Mouse (Mus musculus) embryonic fibroblast, embryonic 13.5 days (primary cell): ENCODE measurements around the gene Zfp683. TPM values are rescaled to one million over a fixed set of nuclear protein-coding genes. Genes with fewer than 3 reads are reported as not detected.

Source experiments
- H3K27ac ChIP-seq: 2 replicates; pipeline ENCODE4 v1.5.1; 2012; ENCODE audit warnings: low read length, control low read depth, inconsistent platforms; ENCODE audit not compliant: insufficient read depth
- H3K4me1 ChIP-seq: 2 replicates; pipeline ENCODE4 v1.6.1; 2011; ENCODE audit warnings: low read length; ENCODE audit not compliant: control insufficient read depth, insufficient read depth
- H3K4me3 ChIP-seq: 2 replicates; pipeline ENCODE4 v1.5.1; 2011; ENCODE audit warnings: mild to moderate bottlenecking, control low read depth, low read length; ENCODE audit not compliant: insufficient read depth
- CTCF ChIP-seq: IDR thresholded peaks from 2 replicates; pipeline ENCODE4 v1.5.1; 2011; ENCODE audit warnings: mild to moderate bottlenecking, control low read depth, low read length, moderate library complexity, borderline replicate concordance; ENCODE audit not compliant: insufficient read depth
- POLR2A ChIP-seq: IDR thresholded peaks from 2 replicates; pipeline ENCODE4 v1.6.1; 2011; ENCODE audit warnings: low read depth, mild to moderate bottlenecking, control low read depth, low read length, moderate library complexity
- polyA plus RNA-seq: library from polyadenylated mRNA; stranded (reverse); fragments of >200 nt; gene quantifications from 2 replicates; pipeline ENCODE4 v1.2.4, GENCODE M21; 2011; ENCODE audit warnings: low read depth; ENCODE audit not compliant: missing spikeins, insufficient read length

Zfp683 gene
- polyA plus RNA-seq, 1 experiment = not detected

DNA sequence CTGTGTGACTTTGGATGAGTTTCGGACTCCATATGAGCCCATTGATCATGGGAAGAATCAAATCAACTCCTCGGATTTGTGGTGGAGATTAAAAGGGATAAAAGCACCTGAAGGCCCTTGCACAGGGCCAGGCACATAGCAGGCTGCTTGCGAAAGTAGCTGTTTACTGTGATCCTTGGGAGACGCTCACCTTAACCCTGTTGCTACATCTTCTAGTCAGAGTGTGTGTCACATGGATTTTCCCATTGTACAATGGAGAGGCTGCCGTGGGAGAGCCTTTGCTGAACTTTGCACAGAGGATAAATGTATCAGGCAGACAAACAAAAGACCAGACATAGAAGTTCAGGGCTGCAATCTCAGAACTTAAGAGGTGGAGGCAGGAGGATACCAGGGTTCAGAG is 1.7 kb upstream of the Zfp683 start:
- H3K4me3 ChIP-seq = no peak overlapping the region
- TF ChIP-seq CTCF = no peak
- TF ChIP-seq POLR2A = no peak
- no peaks in the 10 kb centered on the region for H3K4me1 ChIP-seq
- H3K27ac ChIP-seq = no peak overlapping the region

DNA sequence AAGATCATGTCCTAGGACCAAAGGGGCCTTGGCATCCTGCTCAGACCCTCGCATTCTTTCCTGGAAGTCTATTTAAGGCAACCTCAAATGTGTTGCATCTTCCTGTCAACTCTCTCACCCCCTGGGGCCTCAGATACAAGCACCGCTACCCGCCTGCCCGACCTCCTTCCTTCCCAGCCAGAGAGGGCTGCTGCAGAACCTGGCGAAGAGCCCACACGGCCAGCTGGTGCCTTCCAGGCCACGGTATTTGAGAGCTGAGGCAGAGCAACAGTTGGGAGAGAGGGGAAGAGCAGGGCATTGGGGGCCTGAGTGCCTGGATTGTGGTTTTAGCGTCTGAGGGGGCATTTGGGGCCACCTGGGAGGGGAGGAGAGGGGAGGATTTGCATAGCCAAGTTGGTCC is 1.1 kb upstream of the Zfp683 start:
- Histone ChIP-seq H3K4me3 (no peak overlapping the region), H3K27ac (no peak overlapping the region), H3K4me1 (no peaks in the 10 kb centered on the region)
- no peak for TF ChIP-seq POLR2A
- no peak for TF ChIP-seq CTCF

DNA sequence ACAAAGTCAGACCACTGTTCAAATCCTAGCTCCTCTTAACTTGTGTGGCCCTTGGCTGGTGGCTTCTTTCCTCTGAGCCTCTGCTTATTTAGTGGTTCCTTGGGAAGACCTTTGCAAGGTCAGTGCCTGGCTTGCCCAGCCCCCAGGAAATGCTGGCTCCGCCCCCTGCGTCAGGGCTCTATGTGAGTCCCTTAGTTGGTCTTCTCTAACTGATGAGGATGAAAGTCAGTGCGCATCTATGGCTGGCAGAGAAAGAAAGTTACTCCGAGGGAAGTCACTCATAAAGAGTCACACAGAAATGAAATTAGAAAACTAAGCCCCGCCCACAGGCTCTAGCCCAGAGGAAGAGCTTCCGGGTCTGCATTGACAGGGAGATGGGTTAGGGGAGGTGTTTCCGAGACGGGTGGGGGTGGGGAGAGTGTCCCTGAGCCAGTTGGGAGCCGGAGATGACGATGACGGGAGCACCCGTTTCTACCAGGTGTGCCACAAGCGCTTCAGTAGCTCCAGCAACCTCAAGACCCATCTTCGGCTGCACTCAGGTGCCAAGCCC is 4.6 kb downstream of the Zfp683 start:
- Histone ChIP-seq H3K4me1 (no peaks in the 10 kb centered on the region), H3K27ac (no peak overlapping the region), H3K4me3 (no peak overlapping the region)
- no peak for TF ChIP-seq CTCF
- TF ChIP-seq POLR2A = no peak

DNA sequence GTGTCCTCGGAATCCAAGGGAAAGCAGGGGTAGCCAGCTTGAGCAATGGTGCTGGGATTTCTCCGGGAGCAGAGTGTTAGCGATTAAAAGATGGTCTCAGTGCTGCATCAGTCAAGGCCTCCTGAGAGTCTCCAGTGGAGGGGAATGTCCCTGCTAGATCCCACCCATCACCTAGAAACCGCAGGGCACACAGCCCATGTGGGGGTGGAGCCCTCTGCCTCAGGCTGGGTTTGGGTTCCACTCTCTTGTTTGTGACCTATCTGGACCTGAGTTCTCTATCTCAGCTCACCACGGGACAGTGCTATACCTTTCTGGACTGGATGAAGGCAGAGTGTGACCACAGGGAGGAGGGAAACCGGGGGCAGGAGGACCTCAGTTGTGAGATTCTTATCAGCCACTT is 5.3 kb downstream of the Zfp683 start:
- Histone ChIP-seq H3K4me3 (no peak overlapping the region), H3K27ac (no peak overlapping the region), H3K4me1 (no peaks in the 10 kb centered on the region)
- no peak for TF ChIP-seq POLR2A
- no peak for TF ChIP-seq CTCF

DNA sequence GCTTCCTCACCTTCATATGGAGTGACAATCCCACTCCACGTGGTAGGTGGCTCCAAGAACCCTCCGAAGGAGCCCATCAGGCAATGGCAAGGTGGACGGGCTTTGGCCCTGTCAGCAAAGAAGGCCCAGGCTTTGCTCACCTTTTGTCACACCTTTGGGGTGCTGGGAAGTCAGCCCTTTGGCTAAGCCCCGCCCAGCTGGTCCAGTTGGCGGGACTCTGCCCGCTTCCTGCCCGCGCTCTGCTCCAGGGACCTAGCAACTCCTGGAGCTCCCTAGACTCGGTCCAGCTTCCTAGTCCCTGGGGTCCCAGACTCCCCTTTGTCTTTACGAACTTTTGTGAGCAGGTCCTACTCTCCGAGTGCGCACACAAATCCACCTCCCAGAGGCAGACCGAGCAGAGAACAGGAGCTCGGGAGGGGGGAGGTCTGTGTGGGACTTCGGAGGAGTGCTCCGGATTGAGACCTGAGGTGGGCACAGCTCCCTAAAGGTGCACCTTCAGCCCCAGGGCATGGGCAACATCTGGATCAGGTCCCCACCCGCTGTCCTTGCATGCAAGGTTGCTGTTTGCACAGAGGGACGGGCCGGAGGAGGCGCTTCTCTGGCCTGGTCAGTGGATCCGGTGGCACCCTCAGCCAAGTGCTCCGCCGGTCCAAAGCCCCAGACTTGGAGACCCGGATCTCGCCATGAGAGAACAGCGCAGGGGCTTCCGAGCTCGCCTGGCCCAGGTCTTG is 6.7 kb downstream of the Zfp683 start, which contains the start of gene Crybg2:
TSS of gene Crybg2 (plus strand) at position 681 of the 731 bp plus-strand sequence.
- no peak within 1 kb of the TSS for H3K27ac ChIP-seq
- H3K4me3 ChIP-seq = no peak within 1 kb of the TSS
- no peak for TF ChIP-seq CTCF
- no peak for TF ChIP-seq POLR2A
- H3K4me1 ChIP-seq = no peaks in the 10 kb centered on the region

DNA sequence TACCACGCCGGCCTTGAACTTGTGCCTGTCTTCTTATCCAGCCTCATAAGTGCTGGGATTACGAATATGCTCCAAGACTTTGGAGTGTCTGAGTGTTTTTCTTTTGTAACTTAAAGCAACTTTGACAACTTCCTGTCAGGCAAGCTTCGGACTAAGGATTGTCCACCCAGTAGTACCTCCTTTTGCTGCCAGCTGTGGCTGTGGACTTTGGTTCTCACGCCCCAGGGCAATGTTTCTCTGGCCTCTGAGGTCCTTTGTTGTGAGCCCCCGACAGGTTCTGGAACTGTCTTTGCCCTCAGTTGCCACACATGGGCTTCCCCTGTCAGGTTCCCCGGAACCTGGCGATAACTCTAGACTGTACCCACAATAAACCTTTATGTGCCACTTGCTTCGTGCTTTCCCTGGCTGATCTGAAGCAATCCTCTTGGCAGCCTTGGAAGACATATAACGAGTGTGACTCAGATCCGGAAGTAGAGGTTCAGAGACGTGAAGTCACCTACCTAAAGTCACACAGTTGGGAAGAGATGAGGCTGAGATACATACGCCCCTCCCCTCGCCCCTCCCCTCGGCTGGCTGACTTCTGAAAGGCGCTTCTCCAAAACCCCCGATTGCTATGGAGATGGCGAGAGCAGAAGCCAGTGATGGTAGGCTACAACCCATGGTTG is 7.7 kb downstream of the Zfp683 start:
- Histone ChIP-seq H3K4me3 (no peak overlapping the region), H3K27ac (no peak overlapping the region), H3K4me1 (no peaks in the 10 kb centered on the region)
- TF ChIP-seq POLR2A (no peak), CTCF (no peak)

DNA sequence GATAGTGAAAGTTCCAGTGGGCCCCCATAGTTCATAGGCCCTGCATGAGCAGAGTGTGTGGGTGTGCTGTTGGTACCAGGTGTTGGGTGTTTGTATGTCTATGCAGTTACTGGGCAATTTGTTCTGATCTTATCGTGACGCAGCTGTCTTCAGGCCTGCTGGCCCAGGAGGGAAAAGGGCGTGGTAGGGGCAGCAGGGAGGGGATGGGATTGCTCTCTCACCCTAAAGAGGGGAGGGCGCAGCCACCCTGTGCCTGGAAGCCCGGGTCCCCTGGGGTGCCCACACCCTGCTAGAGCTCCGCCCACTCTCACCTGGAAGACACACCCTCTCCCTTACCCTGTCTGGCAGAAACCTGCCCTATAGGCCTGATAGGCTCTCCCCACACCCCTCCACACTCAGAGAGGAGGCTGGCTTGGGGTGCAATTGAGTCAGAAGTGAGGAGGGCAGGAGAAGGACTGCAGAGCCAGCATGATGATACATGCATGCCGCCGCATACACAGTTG is 8.4 kb downstream of the Zfp683 start:
- Histone ChIP-seq H3K27ac (no peak overlapping the region), H3K4me1 (no peaks in the 10 kb centered on the region), H3K4me3 (no peak overlapping the region)
- TF ChIP-seq POLR2A (no peak), CTCF (no peak)

DNA sequence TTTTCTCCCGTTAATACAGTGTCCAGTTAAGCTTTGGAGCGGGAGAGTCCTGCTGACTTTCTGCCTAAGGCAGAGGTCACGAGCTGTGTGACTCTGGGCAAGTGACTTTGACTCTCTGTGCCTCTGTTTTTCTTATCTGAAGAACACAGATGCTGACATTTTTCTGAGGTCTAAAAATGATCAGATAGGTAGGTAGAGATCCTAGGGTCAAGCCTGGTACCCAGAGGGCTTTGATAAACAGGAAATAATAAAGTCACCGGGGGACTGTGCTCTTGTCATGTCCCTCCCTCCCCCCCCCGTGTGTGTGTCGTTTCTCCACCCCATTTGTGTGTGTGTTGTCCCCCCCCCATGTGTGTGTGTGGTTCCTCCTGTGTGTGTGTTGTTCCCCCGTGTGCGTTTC is 8.9 kb downstream of the Zfp683 start:
- H3K27ac ChIP-seq = no peak overlapping the region
- TF ChIP-seq POLR2A = no peak
- TF ChIP-seq CTCF = no peak
- no peak overlapping the region for H3K4me3 ChIP-seq
- no peaks in the 10 kb centered on the region for H3K4me1 ChIP-seq

DNA sequence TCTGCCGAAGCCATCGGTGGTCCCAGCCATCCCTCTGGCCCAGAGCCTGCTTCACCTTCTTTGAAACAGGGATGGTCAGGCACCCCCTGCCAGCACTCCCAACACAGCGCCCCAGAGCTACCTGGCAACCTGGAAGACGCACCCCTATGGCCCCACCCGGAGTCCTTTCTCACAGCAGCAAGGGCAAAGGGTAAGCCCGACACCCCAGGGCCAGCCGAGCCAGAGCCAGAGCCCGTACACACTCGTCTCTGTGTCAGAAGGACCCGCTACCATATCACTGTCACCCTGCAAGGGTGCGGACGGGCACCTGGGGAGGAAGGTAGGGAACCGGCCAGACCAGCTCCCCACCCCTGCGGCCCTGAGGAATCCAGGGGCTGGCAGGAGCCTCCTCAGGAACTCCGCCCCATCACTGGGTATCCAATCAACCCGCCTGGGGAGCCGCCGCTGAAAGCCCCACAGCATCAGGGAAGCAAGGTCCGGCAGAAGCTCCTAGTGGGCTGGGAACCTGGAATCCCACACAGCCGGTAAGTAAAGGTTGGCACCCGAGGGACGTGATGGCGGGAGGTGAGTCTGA is 11.9 kb downstream of the Zfp683 start:
- no peak overlapping the region for H3K4me3 ChIP-seq
- H3K27ac ChIP-seq = no peak overlapping the region
- H3K4me1 ChIP-seq = no peaks in the 10 kb centered on the region
- TF ChIP-seq CTCF (no peak), POLR2A (no peak)
